In genomic region chr9:61159159-61159558, GRCm38 (mm10) we compare ENCODE assay signal across 20 mouse cellular contexts.
DNase-seq lines count a peak whose midpoint lies in the region; ATAC-seq and TF ChIP-seq lines count a peak whose summit lies in the region.
"Had no signal": no experiment of that assay in that cellular context is flagged by ENCODE, and none has a peak within 500 bp of the region (broad histone marks: within the 10 kb centered on the region; RNA-seq: fewer than 3 reads in every experiment).

No protein-coding gene starts in this region.

- no peak overlapping the region for H3K27ac ChIP-seq in forebrain, embryonic 16.5 days (ENCODE audit: low read length)
- no peak overlapping the region for H3K27ac ChIP-seq in forebrain, postnatal 0 days (ENCODE audit: low read depth, low read length)
- H3K27ac ChIP-seq in kidney, embryonic 16.5 days (ENCODE audit: low read length) = peak overlapping the region; percentile 41
- H3K27ac ChIP-seq in stomach, embryonic 16.5 days (ENCODE audit: low read length) = peak overlapping the region; percentile 72
- H3K27ac ChIP-seq: forebrain, embryonic 13.5 days; hindbrain, embryonic 14.5 days; layer of hippocampus, adult 2 months; midbrain, embryonic 10.5 days; neural tube, embryonic 15.5 days had no signal

- peaks cover 30% of the 10 kb centered on the region for H3K4me1 ChIP-seq in forebrain, embryonic 16.5 days (replicated peaks; ENCODE audit: control insufficient read depth, insufficient read depth, low read length)
- H3K4me1 ChIP-seq in forebrain, postnatal 0 days (ENCODE audit: insufficient read depth) = 0 out of 2 replicates have a peak, but pooled peaks cover 8% of the 10 kb centered on the region
- peaks cover 56% of the 10 kb centered on the region for H3K4me1 ChIP-seq in kidney, embryonic 16.5 days (ENCODE audit: insufficient read depth, low read length)
- H3K4me1 ChIP-seq in stomach, embryonic 16.5 days (ENCODE audit: control insufficient read depth, insufficient read depth, low read length) = peaks cover 37% of the 10 kb centered on the region

- 0 out of 2 replicates have a peak, but pooled peaks have one; percentile 40 for ATAC-seq in forebrain, embryonic 16.5 days
- no peak for ATAC-seq in forebrain, postnatal 0 days
- ATAC-seq in kidney, embryonic 16.5 days (ENCODE audit: low FRiP score, low TSS enrichment) = no peak
- ATAC-seq in stomach, embryonic 16.5 days (ENCODE audit: insufficient read depth, low FRiP score) = no peak
- ATAC-seq: forebrain, embryonic 13.5 days; inflammation-experienced regulatory T-cells, adult 6 months had no signal

- H3K4me2 ChIP-seq in forebrain, embryonic 16.5 days (ENCODE audit: low read length) = no peak overlapping the region
- H3K4me2 ChIP-seq in forebrain, postnatal 0 days (ENCODE audit: low read depth) = no peak overlapping the region
- no peak overlapping the region for H3K4me2 ChIP-seq in kidney, embryonic 16.5 days (replicated peaks; ENCODE audit: low read depth, low read length)
- no peak overlapping the region for H3K4me2 ChIP-seq in stomach, embryonic 16.5 days (ENCODE audit: low read depth, low read length)
- H3K4me2 ChIP-seq: forebrain, embryonic 13.5 days; hindbrain, embryonic 14.5 days; neural tube, embryonic 15.5 days had no signal

- no peak overlapping the region for H3K4me3 ChIP-seq in forebrain, embryonic 16.5 days (replicated peaks; ENCODE audit: low read length)
- H3K4me3 ChIP-seq in forebrain, postnatal 0 days (ENCODE audit: low read depth, low read length) = no peak overlapping the region
- no peak overlapping the region for H3K4me3 ChIP-seq in kidney, embryonic 16.5 days (ENCODE audit: low read length)
- no peak overlapping the region for H3K4me3 ChIP-seq in stomach, embryonic 16.5 days (replicated peaks; ENCODE audit: low read length)
- H3K4me3 ChIP-seq: forebrain, embryonic 13.5 days; layer of hippocampus, adult 2 months; midbrain, embryonic 10.5 days; neural tube, embryonic 15.5 days had no signal

- no peak for TF ChIP-seq CTCF in forebrain, postnatal 0 days (IDR thresholded peaks at IDR 0.05; ENCODE audit: low read depth)

- H3K9me3 ChIP-seq in forebrain, embryonic 16.5 days (ENCODE audit: control insufficient read depth, low read length) = no peaks in the 10 kb centered on the region
- H3K9me3 ChIP-seq in forebrain, postnatal 0 days (ENCODE audit: low read length) = no peaks in the 10 kb centered on the region
- peaks cover 5% of the 10 kb centered on the region for H3K9me3 ChIP-seq in kidney, embryonic 16.5 days (ENCODE audit: low read length)
- no peaks in the 10 kb centered on the region for H3K9me3 ChIP-seq in stomach, embryonic 16.5 days (replicated peaks; ENCODE audit: control insufficient read depth, low read length)
- H3K9me3 ChIP-seq: forebrain, embryonic 13.5 days; midbrain, embryonic 10.5 days; neural tube, embryonic 15.5 days had no signal

- WGBS in forebrain, embryonic 16.5 days = 32% methylated on average over 2 of the region's 2 CpGs
- 34% methylated on average over 2 of the region's 2 CpGs for WGBS in forebrain, postnatal 0 days
- 50% methylated on average over 2 of the region's 2 CpGs for WGBS in kidney, embryonic 16.5 days
- 82% methylated on average over 2 of the region's 2 CpGs for WGBS in stomach, embryonic 16.5 days

- H3K27me3 ChIP-seq in forebrain, embryonic 16.5 days (replicated peaks; ENCODE audit: control insufficient read depth, insufficient read depth, low read length) = no peaks in the 10 kb centered on the region
- 0 out of 2 replicates have a peak, but pooled peaks cover 3% of the 10 kb centered on the region for H3K27me3 ChIP-seq in forebrain, postnatal 0 days (ENCODE audit: insufficient read depth, low read length)
- H3K27me3 ChIP-seq in kidney, embryonic 16.5 days (ENCODE audit: insufficient read depth, low read length) = no peaks in the 10 kb centered on the region; the same call in 1 of the 2 replicates
- H3K27me3 ChIP-seq in stomach, embryonic 16.5 days (ENCODE audit: control insufficient read depth, insufficient read depth, low read length) = no peaks in the 10 kb centered on the region

- no peak overlapping the region for H3K9ac ChIP-seq in forebrain, embryonic 16.5 days (replicated peaks; ENCODE audit: low read depth, low read length)
- H3K9ac ChIP-seq in forebrain, postnatal 0 days = no peak overlapping the region
- H3K9ac ChIP-seq in kidney, embryonic 16.5 days (replicated peaks; ENCODE audit: low read length) = no peak overlapping the region
- no peak overlapping the region for H3K9ac ChIP-seq in stomach, embryonic 16.5 days (ENCODE audit: low read length)
- H3K9ac ChIP-seq: forebrain, embryonic 13.5 days; hindbrain, embryonic 14.5 days; neural tube, embryonic 15.5 days had no signal

- no peaks in the 10 kb centered on the region for H3K36me3 ChIP-seq in forebrain, embryonic 16.5 days (ENCODE audit: control insufficient read depth, insufficient read depth)
- H3K36me3 ChIP-seq in forebrain, postnatal 0 days (ENCODE audit: insufficient read depth) = no peaks in the 10 kb centered on the region
- no peaks in the 10 kb centered on the region for H3K36me3 ChIP-seq in kidney, embryonic 16.5 days (ENCODE audit: insufficient read depth, low read length)
- no peaks in the 10 kb centered on the region for H3K36me3 ChIP-seq in stomach, embryonic 16.5 days (ENCODE audit: control insufficient read depth, insufficient read depth, low read length)
- H3K36me3 ChIP-seq: midbrain, embryonic 10.5 days; neural tube, embryonic 15.5 days had no signal

- no peak for DNase-seq in forebrain, postnatal 0 days
- DNase-seq in kidney, postnatal 36 days = no peak
- peak; percentile 26 for DNase-seq in lung, postnatal 10 days
- DNase-seq in lung, adult 18-20 months = no peak
- DNase-seq in adrenal gland, postnatal 25 days = no peak
- DNase-seq: adrenal gland, postnatal 14 days; cerebellum, adult 9-11 months; gastrocnemius, postnatal 14 days; right cerebral cortex, adult 18-20 months; right cerebral cortex, postnatal 4 days; thymus, postnatal 14 days had no signal

Comparison
In these comparisons a context has a peak if more than half of its experiments do, and no peak if none do; other contexts are left out.
1. H3K27ac ChIP-seq: peak in kidney, embryonic 16.5 days (single experiment) and stomach, embryonic 16.5 days (single experiment); none in forebrain, embryonic 16.5 days (single experiment) and forebrain, postnatal 0 days (single experiment).